Mouse (Mus musculus) left cerebral cortex, adult 2 months (tissue): ENCODE results near the gene Kat7. TPM values are rescaled to one million over a fixed set of nuclear protein-coding genes. Genes with fewer than 3 reads are reported as not detected.

Experiments used
- DNase-seq, 2 experiments: peaks; one replicate each; pipeline ENCODE4 v3.0.0; 2021 to 2022; ENCODE audit warnings: low spot score in 2 of 2, mixed read lengths in 1 of 2; ENCODE audit errors: extremely low spot score in 1 of 2
- H3K27ac ChIP-seq: fragments of 200-600 bp; 2 replicates; pipeline ENCODE4 v1.8.1; 2022
- H3K4me3 ChIP-seq: fragments of 200-600 bp; 2 replicates; pipeline ENCODE4 v1.8.1; 2022
- CTCF ChIP-seq: fragments of 200-600 bp; IDR thresholded peaks from 2 replicates; pipeline ENCODE4 v1.8.1; 2022; ENCODE audit warnings: antibody characterized with exemption, mild to moderate bottlenecking, moderate library complexity
- intact Hi-C: fragments of 180-260 bp; cut with DNase I; formaldehyde crosslinking; loops from one replicate; pipeline ENCODE4 v1.15.1; 2025
- total RNA-seq, 2 experiments: library from RNA; stranded (reverse); gene quantifications; 2 replicates each; pipeline ENCODE4 v1.2.3; 2021

Gene Kat7
- total RNA-seq, 2 experiments from 2014 or later = 72.3 to 77.2 TPM

DNA sequence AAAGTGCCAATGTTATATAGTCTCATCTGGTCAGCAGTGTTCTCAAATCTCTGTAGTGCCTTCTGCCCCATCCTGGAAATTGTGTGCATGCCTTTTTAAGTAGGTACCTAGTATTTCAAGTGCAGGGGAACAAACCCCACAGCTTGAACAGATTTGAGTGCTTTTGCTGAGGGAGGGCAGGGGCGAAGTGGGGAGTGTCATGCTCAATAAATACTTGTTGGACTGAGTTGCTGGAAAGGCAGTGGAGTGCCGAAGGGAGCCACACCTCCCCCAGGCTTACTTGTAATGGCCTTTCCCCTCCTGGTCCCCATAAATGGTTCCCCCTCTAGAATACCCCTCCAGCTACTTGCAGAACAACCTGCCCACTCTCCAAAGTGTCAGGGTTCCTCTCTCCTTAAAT, 34.1 kb upstream of the Kat7 start:
- Histone ChIP-seq H3K4me3 (no peak overlapping the region), H3K27ac (no peak overlapping the region)
- TF ChIP-seq CTCF = no peak
- DNase-seq = no peak
- intact Hi-C loops = no loop called here

DNA sequence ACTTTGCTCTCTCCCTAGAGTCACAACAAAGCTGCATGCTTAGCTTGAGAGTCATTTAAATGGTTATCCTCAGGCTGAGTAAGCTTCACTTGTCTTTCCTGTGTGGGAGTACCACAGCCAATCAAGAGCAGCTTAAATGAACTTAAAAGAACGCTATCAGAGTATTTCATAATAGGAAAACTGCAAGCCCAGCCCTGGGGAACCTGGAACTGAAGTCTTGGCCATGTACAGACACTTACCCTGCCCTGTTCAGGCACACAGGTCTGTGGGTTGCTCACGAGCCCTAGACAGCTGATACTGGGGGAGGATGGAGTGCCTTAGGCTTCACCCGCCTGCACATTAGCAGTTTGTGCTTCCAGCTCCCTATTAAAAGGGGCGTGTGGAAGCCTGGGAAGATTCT, 33.1 kb upstream of the Kat7 start:
- no peak for TF ChIP-seq CTCF
- Histone ChIP-seq H3K27ac (no peak overlapping the region), H3K4me3 (no peak overlapping the region)
- intact Hi-C loops = no loop called here
- DNase-seq = peak in 1 of 2 experiments; percentile 28

DNA sequence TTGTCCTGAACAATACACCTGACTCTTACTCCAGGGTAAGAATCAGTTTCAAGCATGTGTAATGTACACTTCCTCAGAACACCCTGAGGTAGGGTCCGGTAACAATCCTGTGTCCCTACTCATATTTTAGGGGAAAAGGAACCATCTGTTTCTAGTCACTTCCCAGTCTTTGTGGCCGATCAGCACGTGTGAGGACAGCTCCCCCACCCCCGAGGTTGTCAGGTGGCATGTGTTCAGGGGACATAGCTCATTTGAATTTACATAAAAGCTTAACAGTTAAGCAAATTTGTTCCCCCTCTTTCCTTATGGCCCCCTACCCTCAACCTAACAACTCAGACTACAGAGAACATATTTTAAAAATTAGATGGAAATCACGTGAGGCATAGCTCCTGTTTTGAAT, 30.6 kb upstream of the Kat7 start:
- H3K4me3 ChIP-seq = no peak overlapping the region
- TF ChIP-seq CTCF = no peak
- DNase-seq = no peak
- no peak overlapping the region for H3K27ac ChIP-seq
- intact Hi-C loops = no loop called here

DNA sequence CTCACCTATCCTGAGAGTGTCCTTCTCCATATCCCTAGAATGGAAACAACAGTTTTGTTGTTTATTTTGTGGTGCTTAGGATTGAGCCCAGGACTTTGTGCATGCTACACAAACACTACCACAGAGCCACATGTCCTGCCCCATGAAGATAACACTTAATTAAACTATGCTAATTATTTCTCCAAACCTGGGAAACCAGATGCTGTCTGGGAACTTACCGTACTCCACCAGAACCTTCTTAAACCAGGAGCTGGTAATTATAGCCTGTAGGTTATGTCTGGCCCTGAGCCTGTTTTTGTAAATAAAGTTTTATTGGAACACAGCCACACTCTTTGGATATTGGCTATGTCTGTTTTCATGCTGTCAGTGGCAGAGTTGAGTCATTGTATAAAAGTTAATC, 30.2 kb upstream of the Kat7 start:
- H3K27ac ChIP-seq = no peak overlapping the region
- TF ChIP-seq CTCF = no peak
- no peak for DNase-seq

DNA sequence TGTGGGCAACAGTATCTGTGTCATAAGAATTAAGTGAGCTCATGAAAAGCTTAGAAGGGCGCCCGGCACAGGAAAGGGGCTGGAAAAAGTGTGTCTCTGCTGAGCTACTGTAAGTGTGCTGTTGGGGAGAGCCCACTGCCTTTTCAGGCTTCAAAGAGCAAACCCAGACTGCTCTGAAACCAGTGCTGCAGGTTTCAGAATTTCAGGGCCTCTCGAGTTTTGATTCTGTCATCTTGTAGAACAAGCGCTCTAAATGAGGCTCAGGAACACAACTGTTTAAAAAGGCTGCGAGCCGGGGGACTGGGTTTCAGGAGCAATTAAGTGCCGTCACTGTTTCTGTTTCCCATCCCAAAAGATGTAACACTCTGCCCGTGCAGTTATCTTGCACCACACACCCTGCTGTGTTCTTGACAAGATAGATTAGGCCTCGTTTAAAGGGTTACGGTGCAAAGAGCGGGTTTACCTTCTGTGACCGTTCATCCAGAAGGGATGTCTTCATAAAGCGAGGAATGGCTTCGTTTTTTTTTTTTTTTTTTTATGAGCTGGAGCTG, 29.5 kb upstream of the Kat7 start:
- no peak for DNase-seq
- intact Hi-C loops = no loop called here
- no peak overlapping the region for H3K27ac ChIP-seq
- no peak overlapping the region for H3K4me3 ChIP-seq
- TF ChIP-seq CTCF = no peak

More for the DNA sequence above, 30.2 kb upstream of the Kat7 start:
- intact Hi-C loops = no loop called here
- H3K4me3 ChIP-seq = no peak overlapping the region

DNA sequence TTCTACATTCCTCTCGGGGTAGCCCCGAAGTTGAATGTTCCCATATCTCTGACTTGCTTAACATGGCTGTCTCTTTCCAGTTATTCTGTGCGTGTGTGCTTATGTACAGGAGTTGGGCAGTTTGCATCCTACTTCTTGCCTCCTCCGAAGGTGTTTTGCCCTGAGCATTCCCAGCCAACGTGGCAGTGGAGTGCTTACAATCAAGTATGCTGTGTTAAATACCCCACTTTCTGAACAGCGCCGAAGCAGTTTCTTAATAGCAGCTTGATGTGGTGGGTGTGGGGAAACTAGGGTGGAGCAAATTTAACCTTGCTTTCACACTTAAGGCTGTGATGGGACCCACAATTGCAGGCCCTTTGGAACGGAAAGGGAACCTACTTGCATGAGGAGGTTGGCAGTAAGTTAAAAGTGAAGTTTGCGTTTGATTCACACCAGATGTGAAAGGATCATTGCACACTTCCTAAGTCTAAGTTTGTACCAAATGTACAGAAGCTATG, 27.8 kb upstream of the Kat7 start:
- intact Hi-C loops = no loop called here
- no peak for DNase-seq
- H3K27ac ChIP-seq = no peak overlapping the region
- H3K4me3 ChIP-seq = peak overlapping the region; percentile 77
- no peak for TF ChIP-seq CTCF

DNA sequence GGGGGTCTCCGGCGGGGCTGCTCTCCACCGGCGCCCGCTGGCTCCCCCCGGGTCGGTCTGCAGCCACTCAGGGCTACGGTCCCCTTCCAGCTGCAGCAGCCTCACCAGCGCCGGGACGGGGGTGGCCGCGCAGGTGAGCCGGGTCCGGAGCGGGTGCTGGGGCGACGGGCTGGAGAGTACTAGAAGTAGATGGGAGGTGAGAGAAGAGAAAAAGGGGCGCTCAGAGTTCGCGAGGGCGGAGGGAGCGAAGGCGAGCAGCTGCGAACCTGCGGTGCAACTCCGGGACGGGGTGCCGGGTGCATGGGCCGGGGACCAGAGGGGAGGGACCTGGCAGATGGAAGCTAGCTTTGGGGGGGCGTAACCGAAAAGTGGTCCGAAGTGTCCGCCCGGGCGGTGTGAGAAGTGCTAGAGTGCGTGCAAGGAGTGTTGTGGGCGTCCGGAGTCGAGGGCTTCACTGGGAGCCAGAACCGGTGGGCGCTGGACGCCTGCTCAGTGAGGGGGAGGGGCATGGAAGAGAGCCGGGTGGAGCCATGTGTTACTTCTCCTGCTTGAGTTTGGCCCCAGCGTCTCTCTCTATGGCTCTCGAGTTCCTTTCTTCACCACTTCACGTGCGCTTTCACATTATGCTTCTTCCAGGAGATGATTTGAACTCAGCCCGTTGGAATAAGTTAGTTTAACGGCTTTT, 27.2 kb upstream of the Kat7 start:
- H3K4me3 ChIP-seq = peak overlapping the region; percentile 77
- intact Hi-C loops = no loop called here
- DNase-seq = peak; percentile 18 to 36
- H3K27ac ChIP-seq = no peak overlapping the region
- TF ChIP-seq CTCF = no peak

DNA sequence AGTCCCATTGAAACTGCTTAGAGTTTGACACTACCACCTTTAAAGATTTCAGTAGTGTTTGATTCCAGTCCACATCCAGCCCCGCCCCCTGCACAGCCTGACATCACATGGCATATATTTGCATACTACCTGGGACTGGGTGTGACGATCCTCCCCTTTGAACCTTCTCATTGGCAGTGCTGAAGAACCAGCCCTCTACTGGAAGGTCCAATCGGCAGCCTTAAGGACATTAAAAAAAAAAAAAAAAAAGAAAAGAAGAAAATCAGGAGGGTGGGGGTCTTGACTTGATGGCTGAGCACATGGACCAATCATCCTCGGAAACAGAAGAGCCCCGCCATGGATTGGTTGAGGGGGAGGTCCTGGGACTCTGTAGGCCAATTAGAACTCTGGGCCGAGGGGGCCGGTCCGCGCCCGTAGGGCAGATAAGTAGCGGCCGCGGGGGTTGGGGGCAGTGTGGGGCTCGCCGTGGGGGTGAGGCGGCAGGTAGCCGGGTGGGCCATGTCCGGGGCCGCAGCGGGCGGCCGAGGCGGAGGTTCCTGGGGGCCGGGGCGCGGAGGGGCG, 26.6 kb upstream of the Kat7 start, which contains the start of gene Fam117a:
Gene Fam117a, plus strand, starts transcription at position 451 of the 561 bp plus-strand sequence.
- DNase-seq = peak; percentile 41 to 77
- no peak within 1 kb of the TSS for H3K27ac ChIP-seq
- H3K4me3 ChIP-seq = peak within 1 kb of the TSS; percentile 77
- intact Hi-C loops = no loop called here
- TF ChIP-seq CTCF = no peak; the same call in 1 of the 2 replicates

DNA sequence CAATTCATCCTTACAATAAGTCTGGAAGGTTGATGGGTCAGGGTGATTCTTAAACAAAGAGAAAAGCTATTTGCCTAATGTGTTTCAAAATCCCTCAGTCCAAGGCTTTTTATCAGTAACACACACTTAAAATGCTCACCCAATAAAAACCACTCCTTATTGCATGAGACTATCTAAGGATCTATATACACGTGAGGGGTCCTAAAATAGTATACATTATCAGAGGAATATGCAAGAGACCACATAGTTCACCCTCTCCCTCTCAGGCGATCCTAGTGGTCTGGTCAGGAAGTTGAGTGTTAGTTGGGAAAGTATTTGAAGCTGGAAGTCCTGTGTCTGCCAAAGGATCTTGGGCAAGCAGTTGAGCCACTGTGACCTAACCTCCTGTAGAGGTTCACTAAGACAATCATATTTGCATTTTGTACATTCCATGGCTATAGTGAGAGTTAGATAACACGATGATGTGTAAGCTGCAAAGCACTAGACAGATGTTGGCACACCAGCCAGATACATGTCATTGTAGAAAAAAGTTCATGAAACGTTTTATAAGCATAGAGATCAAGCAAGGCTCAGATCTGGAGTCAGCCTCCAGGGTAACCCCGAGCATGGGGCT, 24.5 kb upstream of the Kat7 start:
- Histone ChIP-seq H3K27ac (no peak overlapping the region), H3K4me3 (no peak overlapping the region)
- DNase-seq = no peak
- TF ChIP-seq CTCF = no peak
- intact Hi-C loops = no loop called here

DNA sequence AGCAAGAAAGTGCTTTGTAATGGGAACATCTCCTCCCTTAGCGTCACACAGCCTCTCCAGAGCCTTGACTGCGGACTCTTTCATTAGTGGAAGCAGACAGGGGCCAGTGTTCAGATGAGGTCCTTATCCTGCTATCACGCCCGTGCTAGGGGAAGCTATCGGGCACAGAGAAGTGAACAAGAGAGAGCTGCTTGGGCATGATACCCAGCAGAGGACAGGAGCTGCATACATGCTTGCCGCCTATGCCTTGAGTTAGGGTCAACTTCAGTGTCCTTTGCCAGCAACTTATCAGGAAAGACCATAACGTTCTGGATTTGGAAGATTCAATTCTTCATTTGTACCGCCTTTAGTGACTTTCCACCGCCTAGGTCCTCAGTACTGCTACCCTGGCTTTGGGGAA, 23.8 kb upstream of the Kat7 start:
- Histone ChIP-seq H3K27ac (no peak overlapping the region), H3K4me3 (no peak overlapping the region)
- DNase-seq = no peak
- TF ChIP-seq CTCF = no peak
- intact Hi-C loops = no loop called here

DNA sequence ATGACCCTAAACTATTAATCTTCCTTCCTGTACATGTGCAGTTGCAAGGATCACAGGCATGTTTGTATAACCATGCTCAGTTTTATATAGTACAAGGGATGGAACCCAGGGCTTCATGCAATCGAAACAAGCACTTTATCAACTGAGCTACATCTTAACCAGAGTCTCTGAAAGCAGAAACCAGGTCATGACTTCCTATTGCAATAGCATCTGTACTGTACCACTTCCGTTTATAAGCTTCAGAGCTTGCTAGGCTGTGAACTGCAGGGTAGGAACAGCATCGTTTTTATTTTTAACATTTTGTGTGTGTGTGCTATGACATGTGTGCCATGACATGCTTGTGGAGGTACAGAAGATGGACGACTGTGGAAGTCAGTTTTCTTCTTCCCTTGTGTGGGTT, 23.2 kb upstream of the Kat7 start:
- no peak for TF ChIP-seq CTCF
- intact Hi-C loops = no loop called here
- DNase-seq = no peak
- H3K27ac ChIP-seq = no peak overlapping the region
- no peak overlapping the region for H3K4me3 ChIP-seq

DNA sequence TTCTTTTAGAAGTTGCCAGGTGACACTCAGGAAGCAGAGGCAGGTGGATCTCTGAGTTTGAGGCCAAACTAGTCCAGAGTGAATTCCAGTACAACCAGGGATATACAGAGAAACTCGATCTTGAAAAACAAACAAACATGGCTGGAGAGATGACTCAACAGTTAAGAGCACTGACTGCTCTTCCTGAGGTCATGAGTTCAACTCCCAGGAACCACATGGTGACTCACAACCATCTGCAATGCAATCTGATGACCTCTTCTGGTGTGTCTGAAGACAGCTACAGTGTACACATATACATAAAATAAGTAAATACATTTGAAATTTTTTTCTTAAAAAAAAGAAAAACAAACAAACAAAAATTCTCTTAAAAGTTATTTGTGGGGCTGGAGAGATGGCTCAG, 20.6 kb upstream of the Kat7 start:
- intact Hi-C loops = no loop called here
- H3K4me3 ChIP-seq = no peak overlapping the region
- no peak for TF ChIP-seq CTCF
- no peak for DNase-seq
- H3K27ac ChIP-seq = no peak overlapping the region
